Mouse (Mus musculus): Measurements from ENCODE around the gene Cyp4a10. TPM values are rescaled to one million over a fixed set of nuclear protein-coding genes. Genes with fewer than 3 reads are reported as not detected.
"Not testable (repeated sequence)": the region's sequence is repeated elsewhere in the genome, so short reads cannot be mapped to it uniquely, and the experiment has no call there.

The Cyp4a10 gene
- polyA plus RNA-seq (2016; fragmentation: Nextera tagmentation; extraction: Ambion mirVana) = not detected in 2 replicates

DNA sequence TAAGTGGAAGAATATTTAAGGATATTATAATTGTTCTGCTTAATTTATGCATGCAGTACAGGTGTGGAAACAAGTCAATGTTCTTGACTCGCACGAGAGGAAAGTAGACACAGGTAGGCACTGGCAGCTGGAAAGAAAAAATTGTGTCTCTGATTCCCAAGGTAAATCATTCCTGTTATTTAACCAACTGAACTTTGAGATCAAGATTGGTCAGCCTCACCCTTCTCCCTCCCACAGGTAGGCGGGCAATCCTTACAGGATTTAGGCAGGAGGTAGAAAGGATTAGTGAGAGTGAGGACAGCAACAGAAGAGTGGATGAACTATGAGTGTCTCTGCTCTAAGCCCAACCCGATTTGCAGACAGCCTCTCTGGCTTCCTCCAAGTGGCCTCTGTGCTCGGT is at the start of gene Cyp4a10:
Gene Cyp4a10 (plus strand): TSS at position 265 of the 400 bp plus-strand sequence.
- H3K36me3 ChIP-seq; H3K4me1 ChIP-seq; ATAC-seq (ENCODE audit: insufficient number of reproducible peaks, insufficient read depth, low FRiP score, low TSS enrichment); H3K4me3 ChIP-seq; H3K9ac ChIP-seq; H3K9me3 ChIP-seq; H3K27me3 ChIP-seq; H3K27ac ChIP-seq; H3K4me2 ChIP-seq (replicated peaks): not testable (repeated sequence)
- 91% methylated on average over 5 of the region's 5 CpGs for WGBS

DNA sequence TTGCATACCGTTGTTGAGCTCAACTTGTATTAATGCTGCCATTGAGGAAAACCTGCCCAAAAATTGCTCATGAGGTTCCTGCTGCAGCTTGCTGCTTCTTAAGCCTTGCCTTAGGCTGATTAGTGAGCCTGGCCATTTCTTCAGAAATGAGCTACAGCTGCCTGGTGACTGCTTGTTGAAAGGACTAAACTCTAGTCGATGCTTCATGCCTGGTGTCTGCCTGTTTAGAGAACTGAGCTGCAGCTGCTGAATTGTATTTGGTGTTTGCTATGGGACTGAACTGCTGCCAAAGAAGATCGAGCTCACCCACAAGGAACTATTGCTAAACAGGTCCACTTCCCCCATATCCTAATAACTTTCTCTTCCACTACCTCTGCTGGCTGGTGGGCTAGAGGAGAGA is 44.5 kb upstream of the Cyp4a10 start:
- not testable (repeated sequence) for H3K27me3 ChIP-seq; H3K4me3 ChIP-seq; ATAC-seq (ENCODE audit: insufficient number of reproducible peaks, insufficient read depth, low FRiP score, low TSS enrichment); H3K36me3 ChIP-seq; H3K4me1 ChIP-seq; H3K4me2 ChIP-seq (replicated peaks); H3K9me3 ChIP-seq; H3K27ac ChIP-seq; H3K9ac ChIP-seq
- WGBS = 73% methylated on average over 3 of the region's 3 CpGs

GRCm38 (mm10) chr4:115476051-115476450 is 42.0 kb upstream of the Cyp4a10 start:
- H3K27ac ChIP-seq; H3K9ac ChIP-seq; H3K9me3 ChIP-seq; H3K36me3 ChIP-seq; H3K4me1 ChIP-seq; H3K4me2 ChIP-seq (replicated peaks); ATAC-seq (ENCODE audit: insufficient number of reproducible peaks, insufficient read depth, low FRiP score, low TSS enrichment); H3K4me3 ChIP-seq; H3K27me3 ChIP-seq: not testable (repeated sequence)

DNA sequence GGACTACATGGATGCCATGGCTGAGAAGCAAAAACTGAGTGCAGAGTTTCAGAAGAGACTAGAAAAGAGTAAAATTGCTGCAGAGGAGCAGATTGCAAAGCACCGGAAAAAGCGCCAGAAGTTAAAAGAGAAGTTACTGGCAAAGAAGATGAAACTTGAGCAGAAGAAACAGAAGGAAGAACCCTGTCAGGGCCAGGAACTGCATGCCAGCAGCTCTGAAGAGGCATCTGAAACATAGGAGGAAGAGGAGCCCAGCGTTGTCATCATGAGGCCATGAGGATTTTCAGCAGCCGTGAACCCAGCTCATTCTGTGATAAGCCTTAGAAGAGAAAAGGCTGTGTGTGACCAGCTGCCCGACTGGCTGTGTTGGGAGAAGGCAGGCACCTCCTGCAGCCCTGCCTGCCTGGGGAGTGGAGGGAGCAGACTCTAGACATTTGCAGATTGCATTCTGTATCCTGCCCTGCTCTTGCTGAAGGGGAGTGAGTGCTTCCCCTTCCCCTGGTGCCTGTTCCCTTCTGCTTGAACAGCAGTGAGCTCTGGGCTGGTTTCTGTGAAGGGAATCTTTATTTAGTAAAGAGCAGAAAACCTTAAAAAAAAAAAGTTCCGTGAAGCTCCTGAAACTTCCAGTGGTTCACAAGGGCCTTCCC is 36.9 kb upstream of the Cyp4a10 start:
- 74% methylated on average over 6 of the region's 6 CpGs for WGBS
- Histone ChIP-seq H3K9ac (no peak overlapping the region), H3K4me1 (no peaks in the 10 kb centered on the region), H3K4me3 (no peak overlapping the region), H3K27ac (no peak overlapping the region), H3K27me3 (no peaks in the 10 kb centered on the region), H3K9me3 (no peaks in the 10 kb centered on the region), H3K36me3 (no peaks in the 10 kb centered on the region), H3K4me2 (replicated peaks) (no peak overlapping the region)
- ATAC-seq (ENCODE audit: insufficient number of reproducible peaks, insufficient read depth, low FRiP score, low TSS enrichment) = no peak

- 87% methylated on average over 1 of the region's 1 CpGs for WGBS
- Histone ChIP-seq H3K4me1 (no peaks in the 10 kb centered on the region), H3K9ac (no peak within 1 kb of the TSS), H3K36me3 (no peaks in the 10 kb centered on the region), H3K27me3 (no peaks in the 10 kb centered on the region), H3K4me3 (no peak within 1 kb of the TSS), H3K27ac (no peak within 1 kb of the TSS), H3K9me3 (no peaks in the 10 kb centered on the region), H3K4me2 (replicated peaks) (no peak within 1 kb of the TSS)
- ATAC-seq (ENCODE audit: insufficient number of reproducible peaks, insufficient read depth, low FRiP score, low TSS enrichment) = no peak
These were observed 22.1 kb upstream of the Cyp4a10 start, which contains the start of gene Cyp4a14 for GRCm38 (mm10) chr4:115496001-115496400. TSS of gene Cyp4a14 (minus strand) at chr4:115496142.

GRCm38 (mm10) chr4:115497466-115497865 is 20.6 kb upstream of the Cyp4a10 start:
- Histone ChIP-seq H3K27me3 (no peaks in the 10 kb centered on the region), H3K4me1 (no peaks in the 10 kb centered on the region), H3K4me2 (replicated peaks) (no peak overlapping the region), H3K9ac (no peak overlapping the region), H3K36me3 (no peaks in the 10 kb centered on the region), H3K4me3 (no peak overlapping the region), H3K9me3 (no peaks in the 10 kb centered on the region), H3K27ac (no peak overlapping the region)
- 85% methylated on average over 3 of the region's 3 CpGs for WGBS
- no peak for ATAC-seq (ENCODE audit: insufficient number of reproducible peaks, insufficient read depth, low FRiP score, low TSS enrichment)

DNA sequence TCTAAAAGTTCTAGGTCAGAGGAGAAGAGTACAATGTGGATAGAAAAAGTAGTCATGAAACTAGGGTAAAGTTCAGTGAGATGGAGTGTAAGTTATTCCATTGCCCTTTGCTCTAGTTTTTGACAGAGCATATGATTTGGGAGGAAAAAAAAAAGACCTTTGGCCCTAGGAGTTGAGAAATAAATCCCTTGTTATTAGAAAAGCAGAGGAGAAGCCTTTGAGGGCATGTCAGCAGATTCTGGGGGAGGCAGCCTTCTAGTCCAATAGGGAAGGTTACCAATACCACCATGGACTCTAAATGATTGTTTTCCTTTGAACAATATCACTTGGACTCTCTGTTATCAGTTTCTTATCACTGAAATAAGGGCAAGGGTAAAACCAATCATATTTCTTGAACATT is 4.1 kb upstream of the Cyp4a10 start:
- ATAC-seq (ENCODE audit: insufficient number of reproducible peaks, insufficient read depth, low FRiP score, low TSS enrichment); H3K27ac ChIP-seq: not testable (repeated sequence)

DNA sequence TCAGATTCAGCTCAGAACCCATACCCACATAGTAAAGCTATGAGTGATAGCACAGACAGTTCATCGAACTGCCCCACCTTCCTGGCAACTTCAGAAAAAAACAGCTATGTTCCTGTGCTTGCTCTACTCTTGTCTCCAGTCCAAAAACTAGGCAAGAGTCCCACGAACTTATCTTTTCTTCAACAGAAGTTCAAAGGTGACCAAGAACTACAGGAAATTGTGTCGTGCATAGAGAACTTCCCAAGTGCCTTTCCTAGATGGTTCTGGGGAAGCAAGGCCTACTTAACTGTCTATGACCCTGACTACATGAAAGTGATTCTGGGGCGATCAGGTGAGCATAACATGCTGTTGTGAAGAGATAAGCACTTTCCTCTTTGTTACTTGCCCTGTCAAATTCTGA is 1.4 kb downstream of the Cyp4a10 start:
- 80% methylated on average over 4 of the region's 4 CpGs for WGBS
- Histone ChIP-seq H3K4me2 (replicated peaks) (no peak overlapping the region), H3K27ac (no peak overlapping the region), H3K9me3 (no peaks in the 10 kb centered on the region), H3K27me3 (no peaks in the 10 kb centered on the region), H3K9ac (no peak overlapping the region), H3K36me3 (no peaks in the 10 kb centered on the region), H3K4me3 (no peak overlapping the region), H3K4me1 (no peaks in the 10 kb centered on the region)
- ATAC-seq (ENCODE audit: insufficient number of reproducible peaks, insufficient read depth, low FRiP score, low TSS enrichment) = no peak

More for the DNA sequence above, 4.1 kb upstream of the Cyp4a10 start:
- not testable (repeated sequence) for H3K9me3 ChIP-seq; H3K4me2 ChIP-seq (replicated peaks); H3K4me3 ChIP-seq; H3K36me3 ChIP-seq; H3K9ac ChIP-seq; H3K4me1 ChIP-seq; H3K27me3 ChIP-seq

DNA sequence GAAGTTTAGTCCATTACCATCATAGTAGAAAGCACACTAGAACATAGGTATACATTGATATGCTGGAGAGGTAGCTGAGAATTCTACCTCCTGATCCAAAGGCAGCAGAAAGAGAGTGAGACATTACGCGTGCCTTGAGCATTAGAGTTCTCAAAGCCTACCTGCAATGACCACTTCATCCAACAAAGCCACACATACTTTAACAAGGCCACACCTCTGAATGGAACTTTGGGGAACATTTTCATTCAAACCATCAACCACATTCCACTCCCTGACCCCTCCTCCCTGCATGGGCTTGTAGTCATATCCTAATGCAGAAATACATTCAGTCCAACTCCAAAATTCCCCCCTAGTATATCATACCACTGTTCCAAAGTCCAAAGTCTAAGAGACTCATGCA is 3.7 kb downstream of the Cyp4a10 start:
- Histone ChIP-seq H3K4me3 (no peak overlapping the region), H3K27me3 (no peaks in the 10 kb centered on the region), H3K36me3 (no peaks in the 10 kb centered on the region), H3K9ac (no peak overlapping the region), H3K9me3 (no peaks in the 10 kb centered on the region), H3K27ac (no peak overlapping the region), H3K4me2 (replicated peaks) (no peak overlapping the region), H3K4me1 (no peaks in the 10 kb centered on the region)
- ATAC-seq (ENCODE audit: insufficient number of reproducible peaks, insufficient read depth, low FRiP score, low TSS enrichment) = no peak
- WGBS = 92% methylated on average over 2 of the region's 2 CpGs

DNA sequence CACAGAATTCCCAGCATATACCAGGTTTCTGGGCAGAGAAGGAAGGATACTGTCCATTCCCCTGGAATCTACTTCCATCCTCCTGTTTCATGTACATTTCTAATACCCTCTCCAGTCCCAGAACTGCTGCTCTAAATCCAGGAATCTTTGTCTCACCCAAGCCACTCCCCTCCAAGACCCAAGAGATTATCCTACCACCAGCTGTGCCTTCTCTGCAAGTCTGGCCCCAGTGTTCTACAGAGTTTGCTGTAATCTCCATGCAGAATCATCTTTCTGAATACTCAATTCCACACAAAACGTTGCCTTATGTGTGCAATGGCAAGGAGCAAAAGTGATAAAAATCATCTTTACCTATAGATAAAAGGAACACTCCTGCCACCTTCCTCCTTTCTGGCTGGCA is 27.0 kb downstream of the Cyp4a10 start:
- Histone ChIP-seq H3K27ac (no peak overlapping the region), H3K36me3 (no peaks in the 10 kb centered on the region), H3K9ac (no peak overlapping the region), H3K4me2 (replicated peaks) (no peak overlapping the region), H3K27me3 (no peaks in the 10 kb centered on the region), H3K9me3 (no peaks in the 10 kb centered on the region), H3K4me1 (no peaks in the 10 kb centered on the region), H3K4me3 (no peak overlapping the region)
- no peak for ATAC-seq (ENCODE audit: insufficient number of reproducible peaks, insufficient read depth, low FRiP score, low TSS enrichment)
- 47% methylated on average over 1 of the region's 1 CpGs for WGBS

GRCm38 (mm10) chr4:115546141-115546828 is 28.2 kb downstream of the Cyp4a10 start:
- 76% methylated on average over 2 of the region's 2 CpGs for WGBS
- H3K4me1 ChIP-seq = no peaks in the 10 kb centered on the region

GRCm38 (mm10) chr4:115552726-115553125 is 34.7 kb downstream of the Cyp4a10 start:
- H3K4me1 ChIP-seq = no peaks in the 10 kb centered on the region

More at GRCm38 (mm10) chr4:115546141-115546828, 28.2 kb downstream of the Cyp4a10 start:
- H3K9me3 ChIP-seq = no peaks in the 10 kb centered on the region
- no peak overlapping the region for H3K4me3 ChIP-seq
- ATAC-seq (ENCODE audit: insufficient number of reproducible peaks, insufficient read depth, low FRiP score, low TSS enrichment) = no peak
- no peak overlapping the region for H3K27ac ChIP-seq
- no peak overlapping the region for H3K9ac ChIP-seq
- H3K36me3 ChIP-seq = no peaks in the 10 kb centered on the region
- no peak overlapping the region for H3K4me2 ChIP-seq (replicated peaks)
- H3K27me3 ChIP-seq = no peaks in the 10 kb centered on the region

More at GRCm38 (mm10) chr4:115552726-115553125, 34.7 kb downstream of the Cyp4a10 start:
- no peak overlapping the region for H3K4me2 ChIP-seq (replicated peaks)
- H3K27ac ChIP-seq = no peak overlapping the region
- no peaks in the 10 kb centered on the region for H3K9me3 ChIP-seq
- no peaks in the 10 kb centered on the region for H3K36me3 ChIP-seq
- H3K4me3 ChIP-seq = no peak overlapping the region
- no peak overlapping the region for H3K9ac ChIP-seq
- no peaks in the 10 kb centered on the region for H3K27me3 ChIP-seq
- WGBS = 86% methylated on average over 3 of the region's 3 CpGs
- no peak for ATAC-seq (ENCODE audit: insufficient number of reproducible peaks, insufficient read depth, low FRiP score, low TSS enrichment)

Data from embryonic facial prominence, embryonic 12.5 days (tissue).